Mouse (Mus musculus): Measurements from ENCODE around the gene Olfr807. TPM values are rescaled to one million over a fixed set of nuclear protein-coding genes. Genes with fewer than 3 reads are reported as not detected.

The Olfr807 gene
- not detected in 2 replicates for polyA plus RNA-seq (2014; fragmentation: Nextera tagmentation; extraction: Ambion mirVana)

DNA sequence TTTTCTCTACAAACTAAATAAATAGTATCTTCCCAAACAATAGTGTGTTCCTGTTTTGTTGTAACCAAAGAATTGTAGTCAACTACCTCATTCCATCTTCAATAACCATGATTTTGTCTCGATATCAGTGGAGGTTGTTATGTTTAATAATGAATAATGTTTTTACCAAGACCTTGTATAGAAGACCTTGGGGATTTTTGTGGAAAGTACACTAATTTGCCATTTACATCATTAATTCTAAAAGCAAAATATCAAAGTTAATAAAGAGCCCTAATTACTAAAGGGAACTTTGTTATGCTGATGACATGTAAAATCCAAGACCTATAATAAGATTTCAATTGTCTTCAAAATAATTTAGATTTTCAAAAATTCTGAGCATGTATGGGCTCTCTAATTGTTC is at the start of gene Olfr807:
TSS of gene Olfr807 (minus strand) at position 101 of the 400 bp plus-strand sequence.
- no peaks in the 10 kb centered on the region for H3K27me3 ChIP-seq (ENCODE audit: control insufficient read depth, insufficient read depth, low read length)
- ATAC-seq (ENCODE audit: insufficient number of reproducible peaks, low FRiP score, low TSS enrichment, low read depth) = no peak
- H3K9me3 ChIP-seq (ENCODE audit: control insufficient read depth, low read length) = no peaks in the 10 kb centered on the region
- H3K27ac ChIP-seq (replicated peaks; ENCODE audit: low read depth, low read length) = no peak within 1 kb of the TSS
- H3K4me3 ChIP-seq (ENCODE audit: low read depth, low read length) = no peak within 1 kb of the TSS
- H3K9ac ChIP-seq (ENCODE audit: low read length) = no peak within 1 kb of the TSS
- no peak for DNase-seq (ENCODE audit: low spot score)
- no peak within 1 kb of the TSS for H3K4me2 ChIP-seq (ENCODE audit: low read depth, severe bottlenecking)
- H3K4me1 ChIP-seq (ENCODE audit: control insufficient read depth, insufficient read depth, low read length) = no peaks in the 10 kb centered on the region
- 94% methylated on average over 1 of the region's 1 CpGs for WGBS
- H3K36me3 ChIP-seq (ENCODE audit: control insufficient read depth, insufficient read depth, low read length) = no peaks in the 10 kb centered on the region

- H3K4me3 ChIP-seq (ENCODE audit: low read depth, low read length) = no peak within 1 kb of the TSS
- ATAC-seq (ENCODE audit: insufficient number of reproducible peaks, low FRiP score, low TSS enrichment, low read depth) (no peak), DNase-seq (ENCODE audit: low spot score) (no peak)
- WGBS = 84% methylated on average over 4 of the region's 4 CpGs
- no peaks in the 10 kb centered on the region for H3K9me3 ChIP-seq (ENCODE audit: control insufficient read depth, low read length)
- H3K4me1 ChIP-seq (ENCODE audit: control insufficient read depth, insufficient read depth, low read length) = no peaks in the 10 kb centered on the region
- H3K4me2 ChIP-seq (ENCODE audit: low read depth, severe bottlenecking) = no peak within 1 kb of the TSS
- H3K27ac ChIP-seq (replicated peaks; ENCODE audit: low read depth, low read length) = no peak within 1 kb of the TSS
- H3K9ac ChIP-seq (ENCODE audit: low read length) = no peak within 1 kb of the TSS
- no peaks in the 10 kb centered on the region for H3K36me3 ChIP-seq (ENCODE audit: control insufficient read depth, insufficient read depth, low read length)
- no peaks in the 10 kb centered on the region for H3K27me3 ChIP-seq (ENCODE audit: control insufficient read depth, insufficient read depth, low read length)
Measured at GRCm38 (mm10) chr10:129804296-129804695, 46.7 kb upstream of the Olfr807 start, which contains the start of gene Olfr811. Gene Olfr811, minus strand, starts transcription at chr10:129804396.

DNA sequence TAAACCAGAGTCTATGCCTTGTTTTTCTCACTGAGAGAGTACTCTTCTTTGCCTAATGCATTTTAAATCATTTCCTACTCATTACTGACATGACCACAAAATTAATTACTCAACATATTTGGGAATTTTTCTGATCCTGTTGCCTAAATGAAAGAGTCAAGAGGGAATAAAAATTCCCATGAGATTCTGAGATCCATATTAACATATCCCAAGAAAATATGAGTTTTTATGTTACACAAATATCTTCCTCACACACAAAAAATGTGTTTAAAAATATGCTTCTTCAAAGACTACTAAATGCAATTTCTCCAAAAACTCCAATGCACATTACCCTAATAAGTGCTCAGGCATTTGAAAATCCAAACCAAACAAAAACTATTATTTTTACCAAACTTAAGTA is 37.2 kb upstream of the Olfr807 start, which contains the start of gene Olfr810:
TSS of gene Olfr810 (minus strand) at position 101 of the 400 bp plus-strand sequence.
- H3K4me2 ChIP-seq (ENCODE audit: low read depth, severe bottlenecking) = no peak within 1 kb of the TSS
- no peak for ATAC-seq (ENCODE audit: insufficient number of reproducible peaks, low FRiP score, low TSS enrichment, low read depth)
- no peaks in the 10 kb centered on the region for H3K27me3 ChIP-seq (ENCODE audit: control insufficient read depth, insufficient read depth, low read length)
- H3K4me3 ChIP-seq (ENCODE audit: low read depth, low read length) = no peak within 1 kb of the TSS
- no peak within 1 kb of the TSS for H3K9ac ChIP-seq (ENCODE audit: low read length)
- no peaks in the 10 kb centered on the region for H3K4me1 ChIP-seq (ENCODE audit: control insufficient read depth, insufficient read depth, low read length)
- DNase-seq (ENCODE audit: low spot score) = no peak
- H3K27ac ChIP-seq (replicated peaks; ENCODE audit: low read depth, low read length) = no peak within 1 kb of the TSS
- H3K36me3 ChIP-seq (ENCODE audit: control insufficient read depth, insufficient read depth, low read length) = no peaks in the 10 kb centered on the region
- no peaks in the 10 kb centered on the region for H3K9me3 ChIP-seq (ENCODE audit: control insufficient read depth, low read length)

- H3K27ac ChIP-seq (replicated peaks; ENCODE audit: low read depth, low read length) = no peak overlapping the region
- no peak overlapping the region for H3K4me3 ChIP-seq (ENCODE audit: low read depth, low read length)
- no peaks in the 10 kb centered on the region for H3K36me3 ChIP-seq (ENCODE audit: control insufficient read depth, insufficient read depth, low read length)
- ATAC-seq (ENCODE audit: insufficient number of reproducible peaks, low FRiP score, low TSS enrichment, low read depth) = no peak
- H3K4me1 ChIP-seq (ENCODE audit: control insufficient read depth, insufficient read depth, low read length) = no peaks in the 10 kb centered on the region
- no peak for DNase-seq (ENCODE audit: low spot score)
- no peaks in the 10 kb centered on the region for H3K9me3 ChIP-seq (ENCODE audit: control insufficient read depth, low read length)
- no peak overlapping the region for H3K4me2 ChIP-seq (ENCODE audit: low read depth, severe bottlenecking)
- H3K27me3 ChIP-seq (ENCODE audit: control insufficient read depth, insufficient read depth, low read length) = no peaks in the 10 kb centered on the region
- H3K9ac ChIP-seq (ENCODE audit: low read length) = no peak overlapping the region
Measured at GRCm38 (mm10) chr10:129778123-129778522, 20.5 kb upstream of the Olfr807 start.

DNA sequence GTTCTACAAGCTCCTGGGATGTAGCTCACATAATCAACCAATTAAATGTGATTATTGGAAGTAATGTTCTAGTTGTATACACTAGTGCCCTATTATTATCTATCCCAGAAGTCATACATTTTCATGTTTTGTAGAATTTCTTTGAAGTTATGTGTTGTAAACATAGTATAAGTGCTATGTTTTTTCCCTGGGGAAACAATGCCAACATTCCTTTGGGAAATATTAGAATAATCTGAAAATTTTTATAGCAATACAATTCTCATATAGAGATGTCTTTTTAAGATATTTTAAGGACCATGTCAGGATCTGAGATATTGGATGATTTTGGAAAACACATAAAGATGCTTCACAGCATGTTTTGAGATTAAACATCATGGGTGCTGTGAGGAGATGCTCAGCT is 16.7 kb upstream of the Olfr807 start, which contains the start of gene Olfr809:
TSS of gene Olfr809 (plus strand) at position 301 of the 400 bp plus-strand sequence.
- Histone ChIP-seq H3K4me1 (ENCODE audit: control insufficient read depth, insufficient read depth, low read length) (no peaks in the 10 kb centered on the region), H3K4me3 (ENCODE audit: low read depth, low read length) (no peak within 1 kb of the TSS), H3K27me3 (ENCODE audit: control insufficient read depth, insufficient read depth, low read length) (no peaks in the 10 kb centered on the region), H3K27ac (replicated peaks; ENCODE audit: low read depth, low read length) (no peak within 1 kb of the TSS), H3K9ac (ENCODE audit: low read length) (no peak within 1 kb of the TSS), H3K36me3 (ENCODE audit: control insufficient read depth, insufficient read depth, low read length) (no peaks in the 10 kb centered on the region), H3K9me3 (ENCODE audit: control insufficient read depth, low read length) (no peaks in the 10 kb centered on the region), H3K4me2 (ENCODE audit: low read depth, severe bottlenecking) (no peak within 1 kb of the TSS)
- DNase-seq (ENCODE audit: low spot score) (no peak), ATAC-seq (ENCODE audit: insufficient number of reproducible peaks, low FRiP score, low TSS enrichment, low read depth) (no peak)

GRCm38 (mm10) chr10:129765182-129765581 is 7.6 kb upstream of the Olfr807 start, which contains the start of gene Olfr808:
Gene Olfr808, plus strand, starts transcription at chr10:129765482.
- Histone ChIP-seq H3K4me1 (ENCODE audit: control insufficient read depth, insufficient read depth, low read length) (no peaks in the 10 kb centered on the region), H3K4me2 (ENCODE audit: low read depth, severe bottlenecking) (no peak within 1 kb of the TSS), H3K4me3 (ENCODE audit: low read depth, low read length) (no peak within 1 kb of the TSS), H3K27ac (replicated peaks; ENCODE audit: low read depth, low read length) (no peak within 1 kb of the TSS), H3K9me3 (ENCODE audit: control insufficient read depth, low read length) (no peaks in the 10 kb centered on the region), H3K27me3 (ENCODE audit: control insufficient read depth, insufficient read depth, low read length) (no peaks in the 10 kb centered on the region), H3K9ac (ENCODE audit: low read length) (no peak within 1 kb of the TSS), H3K36me3 (ENCODE audit: control insufficient read depth, insufficient read depth, low read length) (no peaks in the 10 kb centered on the region)
- 91% methylated on average over 1 of the region's 1 CpGs for WGBS
- ATAC-seq (ENCODE audit: insufficient number of reproducible peaks, low FRiP score, low TSS enrichment, low read depth) = no peak
- no peak for DNase-seq (ENCODE audit: low spot score)

DNA sequence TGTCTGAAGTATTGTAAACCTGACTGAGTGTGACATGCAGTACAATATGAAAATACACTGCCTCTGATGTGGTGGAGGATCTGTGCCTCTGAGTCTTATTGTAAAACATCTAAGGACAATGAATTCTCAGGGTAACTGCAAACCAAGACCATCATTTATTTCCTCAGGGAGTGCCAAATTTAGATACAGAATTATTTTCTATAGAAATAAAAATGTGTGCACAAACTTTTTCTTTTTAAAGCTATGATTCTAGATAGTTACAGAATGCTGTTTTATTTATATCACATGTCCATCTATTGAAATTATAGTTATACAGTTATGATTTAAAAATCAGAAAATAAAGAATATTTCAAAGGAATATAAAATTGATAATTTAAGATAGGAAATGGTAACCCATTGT is 15.8 kb downstream of the Olfr807 start, which contains the start of gene Olfr806:
TSS of gene Olfr806 (minus strand) at position 101 of the 400 bp plus-strand sequence.
- no peak within 1 kb of the TSS for H3K4me3 ChIP-seq (ENCODE audit: low read depth, low read length)
- H3K36me3 ChIP-seq (ENCODE audit: control insufficient read depth, insufficient read depth, low read length) = no peaks in the 10 kb centered on the region
- H3K27me3 ChIP-seq (ENCODE audit: control insufficient read depth, insufficient read depth, low read length) = no peaks in the 10 kb centered on the region
- no peaks in the 10 kb centered on the region for H3K9me3 ChIP-seq (ENCODE audit: control insufficient read depth, low read length)
- ATAC-seq (ENCODE audit: insufficient number of reproducible peaks, low FRiP score, low TSS enrichment, low read depth) (no peak), DNase-seq (ENCODE audit: low spot score) (no peak)
- H3K27ac ChIP-seq (replicated peaks; ENCODE audit: low read depth, low read length) = no peak within 1 kb of the TSS
- no peak within 1 kb of the TSS for H3K4me2 ChIP-seq (ENCODE audit: low read depth, severe bottlenecking)
- H3K9ac ChIP-seq (ENCODE audit: low read length) = no peak within 1 kb of the TSS
- H3K4me1 ChIP-seq (ENCODE audit: control insufficient read depth, insufficient read depth, low read length) = no peaks in the 10 kb centered on the region

DNA sequence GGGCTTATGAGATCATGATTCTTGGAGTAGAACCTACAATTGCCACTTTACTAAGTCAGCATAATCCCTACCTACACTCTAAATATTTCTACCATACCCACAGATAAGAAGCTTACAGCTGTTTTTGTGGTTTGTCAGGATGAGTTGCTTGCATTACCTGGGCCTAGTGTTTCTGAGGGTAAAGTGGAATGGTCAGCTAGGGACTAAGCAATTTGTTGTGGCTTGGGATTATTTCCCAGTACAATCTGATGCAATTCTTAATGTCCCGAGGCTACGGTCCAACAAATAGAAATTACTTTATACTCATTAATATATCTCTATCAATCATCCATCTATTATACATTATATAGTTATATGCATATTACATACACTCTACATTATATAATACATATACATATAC is 28.3 kb downstream of the Olfr807 start, which contains the start of gene Olfr805:
TSS of gene Olfr805 (minus strand) at position 101 of the 400 bp plus-strand sequence.
- Histone ChIP-seq H3K27me3 (ENCODE audit: control insufficient read depth, insufficient read depth, low read length) (no peaks in the 10 kb centered on the region), H3K4me3 (ENCODE audit: low read depth, low read length) (no peak within 1 kb of the TSS), H3K9me3 (ENCODE audit: control insufficient read depth, low read length) (no peaks in the 10 kb centered on the region), H3K4me2 (ENCODE audit: low read depth, severe bottlenecking) (no peak within 1 kb of the TSS), H3K27ac (replicated peaks; ENCODE audit: low read depth, low read length) (no peak within 1 kb of the TSS), H3K36me3 (ENCODE audit: control insufficient read depth, insufficient read depth, low read length) (no peaks in the 10 kb centered on the region), H3K9ac (ENCODE audit: low read length) (no peak within 1 kb of the TSS), H3K4me1 (ENCODE audit: control insufficient read depth, insufficient read depth, low read length) (no peaks in the 10 kb centered on the region)
- ATAC-seq (ENCODE audit: insufficient number of reproducible peaks, low FRiP score, low TSS enrichment, low read depth) = no peak
- DNase-seq (ENCODE audit: low spot score) = no peak
- WGBS = 99% methylated on average over 2 of the region's 2 CpGs

Data from limb, embryonic 11.5 days (tissue).